Mouse (Mus musculus) midbrain, embryonic 14.5 days (tissue): ENCODE measurements around the gene Gckr. TPM values are rescaled to one million over a fixed set of nuclear protein-coding genes. Genes with fewer than 3 reads are reported as not detected.

Source experiments
- ATAC-seq: fragments of 200-750 bp; cut with Nextera tagmentation; 2 replicates; pipeline ENCODE4 v1.8.0; 2017; ENCODE audit warnings: moderate number of reproducible peaks, moderate library complexity; ENCODE audit not compliant: low FRiP score, low TSS enrichment
- DNase-seq: peaks from one replicate; pipeline ENCODE4 v3.0.0-alpha.2; 2015
- H3K27ac ChIP-seq: fragments of 300-500 bp; sonication (generic); replicated peaks from 2 replicates; pipeline ENCODE4 v1.5.1; 2014; ENCODE audit warnings: mild to moderate bottlenecking, low read depth, low read length, moderate library complexity
- H3K27me3 ChIP-seq: fragments of 300-500 bp; sonication (generic); 2 replicates; pipeline ENCODE4 v1.6.1; 2014; ENCODE audit warnings: low read length, control low read depth, mixed read lengths; ENCODE audit not compliant: control insufficient read depth, insufficient read depth
- H3K36me3 ChIP-seq: fragments of 300-500 bp; sonication (generic); 2 replicates; pipeline ENCODE4 v1.6.1; 2014; ENCODE audit warnings: low read length, control low read depth; ENCODE audit not compliant: control insufficient read depth, insufficient read depth
- H3K4me1 ChIP-seq: fragments of 300-500 bp; sonication (generic); 2 replicates; pipeline ENCODE4 v1.6.1; 2014; ENCODE audit warnings: mild to moderate bottlenecking, antibody characterized with exemption, low read length, control low read depth; ENCODE audit not compliant: control insufficient read depth, insufficient read depth
- H3K4me2 ChIP-seq: fragments of 300-500 bp; sonication (generic); 2 replicates; pipeline ENCODE4 v1.6.1; 2014; ENCODE audit warnings: mild to moderate bottlenecking, low read length, moderate library complexity
- H3K4me3 ChIP-seq: fragments of 300-500 bp; sonication (generic); replicated peaks from 2 replicates; pipeline ENCODE4 v1.5.1; 2014; ENCODE audit warnings: low read depth, low read length
- H3K9ac ChIP-seq: fragments of 300-500 bp; sonication (generic); replicated peaks from 2 replicates; pipeline ENCODE4 v1.6.1; 2014; ENCODE audit warnings: mild to moderate bottlenecking, low read length, moderate library complexity
- H3K9me3 ChIP-seq: fragments of 300-500 bp; sonication (generic); 2 replicates; pipeline ENCODE4 v1.6.1; 2016; ENCODE audit warnings: low read length, control low read depth, mixed read lengths; ENCODE audit not compliant: control insufficient read depth
- WGBS: fragments of 180-500 bp; shearing (Covaris S2); extraction: QIAGEN DNeasy Blood & Tissue Kit; methylation state at CpG from one replicate; pipeline ENCODE4 v1.1.7; 2014; 5-methylcytosine and 5-hydroxymethylcytosine counted together
- polyA plus RNA-seq: library from polyadenylated mRNA; unstranded; fragments of >200 nt; fragmentation: Nextera tagmentation; extraction: Ambion mirVana; gene quantifications from 2 replicates; pipeline ENCODE4 v1.2.1, GENCODE M21; 2014

Gene Gckr
- polyA plus RNA-seq, 1 experiment from 2014 or later: 0.53 TPM

GRCm38 (mm10) chr5:31289626-31290230, 7.5 kb upstream of the Gckr start:
- ATAC-seq (no peak), DNase-seq (no peak)
- Histone ChIP-seq H3K4me2 (peak overlapping the region; percentile 73), H3K27me3 (no peaks in the 10 kb centered on the region), H3K4me1 (peaks cover 14% of the 10 kb centered on the region), H3K27ac (no peak overlapping the region), H3K9ac (no peak overlapping the region), H3K9me3 (no peaks in the 10 kb centered on the region), H3K36me3 (peaks cover 38% of the 10 kb centered on the region), H3K4me3 (no peak overlapping the region)
- 93% methylated on average over 3 of the region's 3 CpGs for WGBS

- Histone ChIP-seq H3K9ac (peak within 1 kb of the TSS; percentile 39), H3K4me2 (peak within 1 kb of the TSS; percentile 73), H3K27me3 (no peaks in the 10 kb centered on the region), H3K4me1 (peaks cover 18% of the 10 kb centered on the region), H3K9me3 (no peaks in the 10 kb centered on the region), H3K4me3 (peak within 1 kb of the TSS; percentile 54), H3K36me3 (peaks cover 28% of the 10 kb centered on the region), H3K27ac (peak within 1 kb of the TSS; percentile 84)
- WGBS: 2% methylated on average over 45 of the region's 45 CpGs
- peak; percentile 100 for DNase-seq
- ATAC-seq: peak; percentile 93
Measured at GRCm38 (mm10) chr5:31290521-31291360, 6.5 kb upstream of the Gckr start, which contains the start of gene Ift172. Gene Ift172 (minus strand): TSS chr5:31291116.

- Histone ChIP-seq H3K4me1 (peaks cover 18% of the 10 kb centered on the region), H3K4me3 (peak overlapping the region; percentile 54), H3K9ac (peak overlapping the region; percentile 36), H3K9me3 (no peaks in the 10 kb centered on the region), H3K27ac (peak overlapping the region; percentile 84), H3K27me3 (no peaks in the 10 kb centered on the region), H3K4me2 (peak overlapping the region; percentile 73), H3K36me3 (peaks cover 22% of the 10 kb centered on the region)
- no peak for DNase-seq
- WGBS: 4% methylated on average over 9 of the region's 9 CpGs
- no peak for ATAC-seq
Measured at GRCm38 (mm10) chr5:31291361-31291688, 5.9 kb upstream of the Gckr start.

- Histone ChIP-seq H3K9ac (peak overlapping the region; percentile 98), H3K4me2 (peak overlapping the region; percentile 91), H3K4me1 (peaks cover 17% of the 10 kb centered on the region), H3K27me3 (no peaks in the 10 kb centered on the region), H3K9me3 (no peaks in the 10 kb centered on the region), H3K27ac (peak overlapping the region; percentile 88), H3K4me3 (peak overlapping the region; percentile 88), H3K36me3 (peaks cover 16% of the 10 kb centered on the region)
- DNase-seq (peak; percentile 48), ATAC-seq (peak; percentile 41; the same call in 1 of the 2 replicates)
- 4% methylated on average over 29 of the region's 29 CpGs for WGBS
Measured at GRCm38 (mm10) chr5:31294964-31295605, 2.2 kb upstream of the Gckr start.

GRCm38 (mm10) chr5:31295606-31296141, 1.6 kb upstream of the Gckr start, which contains the start of gene Fndc4:
Gene Fndc4 (minus strand): TSS chr5:31296080.
- ATAC-seq: peak; percentile 79

GRCm38 (mm10) chr5:31297981-31298380, 738 bp downstream of the Gckr start:
- no peak for DNase-seq
- peaks cover 13% of the 10 kb centered on the region for H3K36me3 ChIP-seq
- no peak for ATAC-seq
- no peak overlapping the region for H3K4me2 ChIP-seq
- no peak overlapping the region for H3K9ac ChIP-seq
- no peak overlapping the region for H3K27ac ChIP-seq
- no peaks in the 10 kb centered on the region for H3K9me3 ChIP-seq
- H3K4me3 ChIP-seq: no peak overlapping the region
- H3K4me1 ChIP-seq: peaks cover 10% of the 10 kb centered on the region; the same call in 1 of the 2 replicates
- 77% methylated on average over 3 of the region's 3 CpGs for WGBS
- H3K27me3 ChIP-seq: no peaks in the 10 kb centered on the region

More at GRCm38 (mm10) chr5:31295606-31296141, 1.6 kb upstream of the Gckr start, which contains the start of gene Fndc4:
- Histone ChIP-seq H3K9ac (peak within 1 kb of the TSS; percentile 98), H3K9me3 (no peaks in the 10 kb centered on the region), H3K36me3 (peaks cover 16% of the 10 kb centered on the region), H3K27me3 (no peaks in the 10 kb centered on the region), H3K4me3 (peak within 1 kb of the TSS; percentile 88), H3K4me1 (peaks cover 13% of the 10 kb centered on the region), H3K4me2 (peak within 1 kb of the TSS; percentile 91), H3K27ac (peak within 1 kb of the TSS; percentile 88)
- 0% methylated on average over 38 of the region's 46 CpGs for WGBS
- peak; percentile 86 for DNase-seq

- Histone ChIP-seq H3K27ac (no peak overlapping the region), H3K4me2 (no peak overlapping the region), H3K27me3 (no peaks in the 10 kb centered on the region), H3K4me1 (peaks cover 10% of the 10 kb centered on the region; the same call in 1 of the 2 replicates), H3K9ac (no peak overlapping the region), H3K4me3 (no peak overlapping the region), H3K36me3 (peaks cover 8% of the 10 kb centered on the region), H3K9me3 (no peaks in the 10 kb centered on the region)
- no peak for ATAC-seq
- no peak for DNase-seq
- WGBS: 63% methylated on average over 2 of the region's 2 CpGs
Measured at GRCm38 (mm10) chr5:31298486-31298885, 1.2 kb downstream of the Gckr start.

- H3K9me3 ChIP-seq: no peaks in the 10 kb centered on the region
- no peaks in the 10 kb centered on the region for H3K36me3 ChIP-seq
- H3K4me1 ChIP-seq: no peaks in the 10 kb centered on the region
- 85% methylated on average over 7 of the region's 8 CpGs for WGBS
- no peak overlapping the region for H3K9ac ChIP-seq
- no peak overlapping the region for H3K4me2 ChIP-seq
- ATAC-seq: no peak
- H3K27me3 ChIP-seq: no peaks in the 10 kb centered on the region
- DNase-seq: no peak
- no peak overlapping the region for H3K4me3 ChIP-seq
- no peak overlapping the region for H3K27ac ChIP-seq
Measured at GRCm38 (mm10) chr5:31301866-31302265, 4.6 kb downstream of the Gckr start.
